Mouse (Mus musculus): ENCODE data around the gene Unkl.
"Not testable (repeated sequence)": the region's sequence is repeated elsewhere in the genome, so short reads cannot be mapped to it uniquely, and the experiment has no call there.

Unkl gene

GRCm38 (mm10) chr17:25219492-25220295 is 31.5 kb downstream of the Unkl start:
- no peak for ATAC-seq (ENCODE audit: low TSS enrichment)

DNA sequence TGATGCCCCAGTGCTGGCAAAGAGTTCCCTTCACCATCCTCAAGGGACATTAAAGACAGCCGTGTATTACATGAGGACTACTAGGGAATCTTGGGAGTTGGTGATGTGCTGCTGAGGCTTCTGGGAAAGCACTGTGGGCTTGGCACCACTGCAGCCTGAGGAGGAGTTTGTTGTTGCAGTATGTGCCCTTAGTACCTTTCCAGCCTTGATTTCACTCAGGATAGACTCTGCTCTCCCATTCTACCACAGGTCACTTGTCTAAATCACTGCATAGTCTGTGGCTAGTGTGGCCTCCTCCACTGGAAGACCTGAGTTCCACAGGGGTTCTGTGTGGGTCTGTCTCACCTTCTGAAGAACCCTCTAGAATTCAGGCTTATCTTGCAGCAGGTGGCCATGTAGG is 32.5 kb downstream of the Unkl start:
- no peak for ATAC-seq (ENCODE audit: low TSS enrichment)

GRCm38 (mm10) chr17:25221821-25222503 is 33.8 kb downstream of the Unkl start:
- no peak for ATAC-seq (ENCODE audit: low TSS enrichment)

DNA sequence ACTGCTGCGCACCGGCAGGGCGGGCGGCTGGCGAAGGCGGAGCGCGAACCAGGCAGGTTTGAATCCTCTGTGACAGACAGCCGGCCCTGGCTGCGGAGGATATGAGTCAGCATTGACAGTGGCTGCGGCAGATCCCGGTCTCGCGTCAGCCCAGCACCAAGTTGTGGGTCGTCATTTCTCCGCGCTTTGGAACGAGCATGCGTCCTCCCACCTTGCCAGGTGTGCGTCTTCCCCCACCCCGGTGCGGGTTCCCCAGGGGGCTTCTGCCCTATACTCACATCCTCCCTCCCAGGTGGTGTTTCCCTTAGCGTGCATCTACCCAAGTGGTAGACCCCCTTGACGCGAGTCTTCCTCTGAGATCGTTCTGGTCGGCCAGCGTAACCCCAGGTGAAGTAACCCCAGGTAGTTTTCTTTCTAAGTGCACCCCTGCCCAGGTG is 34.3 kb downstream of the Unkl start:
- ATAC-seq (ENCODE audit: low TSS enrichment): peak; percentile 83

GRCm38 (mm10) chr17:25222951-25223601 is 34.9 kb downstream of the Unkl start:
- peak; percentile 36; the same call in 1 of the 2 replicates for ATAC-seq (ENCODE audit: low TSS enrichment)

DNA sequence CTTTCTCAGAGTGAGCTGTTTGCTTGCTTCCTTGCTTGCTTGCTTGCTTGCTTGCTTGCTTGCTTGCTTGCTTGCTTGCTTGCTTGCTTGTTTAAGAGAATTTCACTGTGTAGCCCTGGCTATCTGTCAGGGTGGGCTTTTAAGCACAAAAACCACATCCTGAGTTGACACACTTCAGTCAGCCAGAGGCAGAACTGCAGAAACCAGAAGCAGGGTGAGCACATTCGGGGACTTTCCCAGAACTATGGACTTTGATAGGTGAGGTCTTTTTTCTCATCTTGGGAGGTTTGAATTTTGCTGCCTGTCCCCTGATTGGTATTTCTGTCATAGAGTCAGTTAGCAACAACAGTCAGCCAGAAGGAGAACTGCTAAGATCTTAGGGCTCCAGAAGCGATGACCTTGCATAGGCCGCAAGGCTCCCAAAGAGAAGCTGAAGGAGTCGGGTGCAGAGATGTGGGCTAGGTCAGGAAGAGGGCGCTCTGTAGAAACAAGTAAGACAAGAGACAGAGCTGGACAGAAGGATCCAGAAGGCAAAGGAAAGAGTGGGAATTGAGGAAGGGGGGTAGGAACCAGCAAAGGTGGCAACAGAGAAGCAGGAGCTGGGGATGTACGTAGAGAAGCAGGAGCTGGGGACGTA is 36.5 kb downstream of the Unkl start:
- no peak for ATAC-seq (ENCODE audit: low TSS enrichment)

GRCm38 (mm10) chr17:25225659-25226058 is 37.5 kb downstream of the Unkl start:
- ATAC-seq (ENCODE audit: low TSS enrichment): no peak

GRCm38 (mm10) chr17:25227991-25228390 is 39.8 kb downstream of the Unkl start:
- no peak for ATAC-seq (ENCODE audit: low TSS enrichment)

DNA sequence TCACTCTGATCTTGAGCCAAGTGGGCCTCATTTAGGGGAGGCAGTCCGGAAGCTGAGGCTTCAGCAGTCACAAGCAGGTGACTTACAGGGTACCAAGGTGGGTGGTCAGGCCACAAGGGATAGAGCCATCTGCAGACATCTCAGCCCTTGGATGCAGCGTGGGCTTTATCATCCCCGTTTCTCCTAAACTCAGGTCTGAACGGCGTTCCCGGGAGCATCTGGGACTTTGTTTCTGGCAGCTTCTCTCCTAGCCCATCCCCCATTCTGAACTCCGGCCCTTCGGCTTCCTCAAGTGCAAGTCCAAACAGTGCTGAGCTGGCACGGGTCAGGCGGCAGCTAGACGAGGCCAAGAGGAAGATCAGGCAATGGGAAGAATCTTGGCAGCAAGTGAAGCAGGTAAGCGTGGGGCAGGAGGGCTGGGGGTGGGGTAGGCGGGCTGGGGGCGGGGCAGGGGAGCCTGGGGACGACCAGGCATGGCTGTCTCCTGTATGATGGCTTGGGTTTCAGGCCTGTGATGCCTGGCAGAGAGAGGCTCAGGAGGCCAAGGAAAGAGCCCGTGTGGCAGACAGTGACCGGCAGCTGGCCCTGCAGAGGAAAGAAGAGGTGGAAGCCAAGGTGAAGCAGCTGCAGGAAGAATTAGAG is 41.9 kb downstream of the Unkl start:
- not testable (repeated sequence) for ATAC-seq (ENCODE audit: low TSS enrichment)

- ATAC-seq (ENCODE audit: low TSS enrichment): no peak
Measured at GRCm38 (mm10) chr17:25230700-25231099, 42.5 kb downstream of the Unkl start.

DNA sequence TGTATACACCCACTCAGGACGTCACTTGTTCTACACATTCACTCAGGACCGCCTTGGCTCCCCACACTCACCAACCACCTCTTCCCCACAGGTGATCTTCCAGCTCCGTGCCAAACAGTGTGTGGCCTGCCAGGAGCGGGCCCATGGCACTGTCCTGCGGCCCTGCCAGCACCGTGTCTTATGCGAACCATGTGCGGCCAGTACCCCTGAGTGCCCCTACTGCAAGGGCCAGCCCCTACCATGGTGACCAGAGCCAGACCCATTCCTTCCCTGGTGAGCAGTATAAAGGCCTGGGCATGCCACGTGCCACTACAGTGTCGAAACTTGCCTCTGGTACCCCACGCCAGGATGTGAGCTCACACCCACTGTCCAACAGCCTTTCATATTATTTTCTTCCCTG is 43.4 kb downstream of the Unkl start:
- not testable (repeated sequence) for ATAC-seq (ENCODE audit: low TSS enrichment)

- ATAC-seq (ENCODE audit: low TSS enrichment): no peak
Measured at GRCm38 (mm10) chr17:25235635-25236034, 47.4 kb downstream of the Unkl start.

DNA sequence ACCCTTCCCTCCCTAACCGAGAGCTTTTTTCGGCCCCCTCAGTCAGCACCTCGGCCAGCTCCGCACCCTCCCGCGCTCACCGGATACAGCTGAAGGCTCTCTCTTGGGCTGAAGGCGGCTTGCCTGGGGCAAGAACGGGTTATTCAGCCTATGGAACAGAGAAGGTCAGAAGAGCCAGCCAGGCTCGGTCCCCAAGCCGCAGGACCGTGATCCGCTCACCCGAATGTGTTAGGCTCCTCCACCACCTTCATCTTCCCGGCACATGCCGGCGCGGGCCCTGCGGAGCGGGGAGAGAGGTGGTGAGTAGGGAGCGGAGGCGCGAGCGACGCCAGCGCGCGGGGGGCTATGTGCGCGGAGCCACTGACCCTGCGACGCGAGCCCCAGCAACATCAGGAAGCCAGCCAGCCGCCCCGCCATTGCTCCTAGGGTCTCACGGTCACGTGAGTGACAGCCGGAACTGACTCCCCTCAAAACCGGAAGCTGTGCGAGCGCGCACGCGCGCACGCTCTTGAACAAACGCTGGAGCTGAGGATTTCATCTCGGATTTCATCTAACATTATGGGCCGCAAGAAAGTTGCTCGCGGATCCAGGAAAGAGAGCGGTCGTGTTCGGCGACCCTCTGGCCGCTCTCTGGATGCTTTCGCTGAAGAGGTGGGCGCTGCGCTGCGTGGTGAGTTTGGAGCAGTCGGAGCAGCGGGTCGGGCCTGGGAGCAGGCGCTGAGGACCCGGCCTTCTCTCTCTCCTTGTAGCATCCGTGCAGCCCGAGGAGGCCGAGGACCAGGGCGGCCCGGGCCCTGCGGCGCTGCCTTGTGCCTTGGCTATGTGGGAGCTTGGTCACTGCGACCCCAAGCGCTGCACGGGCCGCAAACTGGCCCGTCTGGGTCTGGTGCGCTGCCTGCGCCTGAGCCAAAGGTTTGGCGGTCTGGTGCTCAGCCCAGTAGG is 51.8 kb downstream of the Unkl start, which contains the start of the genes Gnptg and Tsr3:
Gnptg (minus strand) TSS at position 430 of the 942 bp plus-strand sequence.
Tsr3 (plus strand) TSS at position 476 of the 942 bp plus-strand sequence.
- peak; percentile 84; the same call in 1 of the 2 replicates for ATAC-seq (ENCODE audit: low TSS enrichment)

DNA sequence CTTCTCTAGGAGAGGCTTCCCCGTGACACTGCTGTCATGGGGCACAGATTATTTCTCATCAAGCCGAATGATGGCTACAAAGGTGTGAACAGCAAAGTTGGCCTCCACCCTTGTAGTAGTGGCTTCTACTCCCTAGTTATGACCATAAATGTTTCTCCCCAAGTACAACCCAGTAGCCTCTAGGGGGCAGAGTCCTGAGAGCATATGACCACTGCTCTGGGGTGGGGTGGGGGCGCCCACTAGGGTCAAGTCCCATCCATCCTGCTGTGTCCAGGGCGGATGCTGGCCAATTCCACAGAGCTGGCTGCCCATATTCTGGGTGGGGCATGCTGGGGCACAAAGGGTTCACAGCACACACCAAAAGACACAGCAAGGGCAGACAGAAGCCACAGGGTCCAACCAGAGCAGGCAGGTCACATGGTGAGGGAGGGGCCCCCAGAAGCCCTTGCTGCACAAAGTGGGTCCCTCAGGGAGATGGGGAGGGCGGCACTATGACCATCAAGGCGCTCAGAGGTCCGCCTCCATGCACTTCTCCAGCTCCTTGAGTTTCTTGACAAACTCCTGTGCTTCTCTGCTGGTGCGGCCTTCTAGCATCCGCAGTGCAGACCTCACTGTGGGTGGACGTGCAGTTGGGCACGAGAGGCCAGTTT is 55.1 kb downstream of the Unkl start:
- ATAC-seq (ENCODE audit: low TSS enrichment): no peak

GRCm38 (mm10) chr17:25244239-25244638 is 56.0 kb downstream of the Unkl start:
- no peak for ATAC-seq (ENCODE audit: low TSS enrichment)

DNA sequence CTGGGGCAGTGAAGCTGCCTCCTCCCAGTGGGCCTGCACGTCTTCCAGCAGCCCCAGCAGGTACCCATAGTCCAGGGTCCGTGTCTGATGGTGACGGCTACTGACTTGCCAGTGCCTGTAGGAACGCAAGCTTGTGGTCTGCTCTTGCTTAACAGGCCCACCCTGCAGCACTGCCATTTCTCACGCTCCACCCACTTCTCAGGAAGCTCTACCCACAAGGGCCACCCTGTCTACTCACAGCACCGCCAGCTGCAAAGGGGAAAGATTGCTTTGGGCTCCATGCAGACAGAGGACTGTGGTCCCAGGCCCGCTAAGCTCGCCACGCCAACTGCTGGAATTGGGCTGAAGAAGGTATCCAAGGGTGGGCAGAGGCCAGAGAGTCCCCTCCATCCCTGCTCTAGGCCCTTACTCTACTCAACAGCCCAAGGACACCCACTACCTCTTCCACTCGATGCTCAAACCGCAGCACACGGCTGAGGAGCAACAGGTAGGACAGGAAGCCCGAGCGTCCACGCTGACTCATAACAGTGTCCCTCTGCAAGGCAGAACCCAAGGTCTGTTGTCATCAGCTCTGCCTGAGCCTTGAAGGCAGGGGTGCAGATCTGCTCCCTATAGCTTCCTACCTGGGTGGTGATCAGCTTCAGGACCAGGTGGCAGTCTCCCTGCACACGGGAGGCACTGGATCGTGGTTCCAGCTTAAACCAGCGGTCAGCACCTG is 60.0 kb downstream of the Unkl start:
- no peak for ATAC-seq (ENCODE audit: low TSS enrichment)

DNA sequence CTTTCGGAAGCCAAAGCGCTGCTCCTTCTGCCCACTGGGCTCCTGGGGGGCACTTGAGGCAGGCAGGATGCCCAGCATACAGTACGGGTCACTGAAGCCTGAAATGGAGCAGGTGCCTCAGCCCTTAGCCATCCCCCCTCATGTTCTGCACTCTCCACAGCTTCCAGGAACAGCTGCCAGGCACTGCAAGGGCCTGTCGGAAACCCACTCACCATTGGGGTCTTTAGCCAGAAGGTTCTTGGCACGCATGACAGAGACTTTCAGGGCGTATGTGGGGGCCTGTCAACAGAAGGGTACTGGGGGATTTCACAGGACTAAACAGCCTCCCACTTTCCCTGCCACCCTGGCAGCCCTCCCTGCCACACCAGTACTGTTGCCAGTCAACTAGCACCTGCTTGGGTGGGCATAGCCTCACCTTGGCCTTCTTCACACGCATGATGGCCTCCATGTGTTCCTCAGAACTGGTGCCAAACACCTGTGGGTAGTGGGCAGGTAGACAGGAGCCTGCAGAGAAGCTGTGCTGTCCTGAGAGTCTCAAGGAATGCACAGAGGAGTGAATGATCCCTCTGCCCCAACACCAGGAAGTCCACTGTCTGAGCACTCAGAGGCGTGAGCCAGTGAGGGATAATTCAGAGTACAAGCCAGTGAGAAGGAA is 62.1 kb downstream of the Unkl start:
- ATAC-seq (ENCODE audit: low TSS enrichment): no peak

DNA sequence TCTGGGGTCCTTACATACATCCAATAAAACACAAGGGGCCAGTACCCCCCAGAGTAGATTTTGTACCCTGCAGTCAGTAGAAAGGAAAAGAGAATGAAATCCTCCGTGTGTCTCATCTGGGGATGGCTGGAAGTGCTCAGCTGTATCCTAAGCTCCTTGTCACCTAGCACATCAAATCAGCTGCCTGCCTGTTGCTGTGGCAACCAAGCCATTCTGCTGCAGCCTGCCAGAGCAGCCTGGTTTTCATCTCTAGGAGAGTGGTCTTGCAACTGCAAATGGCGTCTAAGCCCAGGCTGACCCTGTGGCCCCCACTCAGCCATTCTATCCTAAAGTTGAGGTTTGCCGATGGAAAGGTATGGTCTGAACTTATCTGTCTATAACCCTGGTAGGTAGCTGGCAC is 64.4 kb downstream of the Unkl start:
- no peak for ATAC-seq (ENCODE audit: low TSS enrichment)

GRCm38 (mm10) chr17:25253760-25254159 is 65.6 kb downstream of the Unkl start:
- no peak for ATAC-seq (ENCODE audit: low TSS enrichment)
